Mouse (Mus musculus) C2C12 (cell line): Measurements from ENCODE around the gene Hexa. TPM values are rescaled to one million over a fixed set of nuclear protein-coding genes. Genes with fewer than 3 reads are reported as not detected.

Experiments
- H3K27me3 ChIP-seq: one replicate; pipeline ENCODE4 v1.6.1; 2011; ENCODE audit not compliant: control insufficient read depth, insufficient read depth, insufficient read length
- H3K36me3 ChIP-seq: one replicate; pipeline ENCODE4 v1.6.1; 2011; ENCODE audit not compliant: control insufficient read depth, insufficient read depth
- H3K4me3 ChIP-seq: one replicate; pipeline ENCODE4 v1.5.1; 2011; ENCODE audit warnings: mild to moderate bottlenecking, control low read depth; ENCODE audit not compliant: poor library complexity, insufficient read depth, severe bottlenecking
- H3K79me2 ChIP-seq: one replicate; pipeline ENCODE4 v1.6.1; 2011; ENCODE audit not compliant: control insufficient read depth, insufficient read depth
- H3K79me3 ChIP-seq: one replicate; pipeline ENCODE4 v1.6.1; 2011; ENCODE audit warnings: low read depth, control low read depth
- H3ac ChIP-seq: one replicate; pipeline ENCODE3; 2011; ENCODE audit warnings: low read depth; ENCODE audit not compliant: control insufficient read depth, insufficient read length
- CEBPB ChIP-seq: IDR thresholded peaks from one replicate; pipeline ENCODE4 v1.6.1; 2011; ENCODE audit warnings: low read depth, mild to moderate bottlenecking, control low read depth, moderate library complexity
- CTCF ChIP-seq: IDR thresholded peaks from one replicate; pipeline ENCODE4 v1.5.1; 2011; ENCODE audit not compliant: control insufficient read depth, insufficient read depth, insufficient read length
- FOSL1 ChIP-seq: IDR thresholded peaks from one replicate; pipeline ENCODE4 v1.8.0; 2011; ENCODE audit warnings: mild to moderate bottlenecking, low read length; ENCODE audit not compliant: poor library complexity, insufficient read depth, severe bottlenecking
- MAX ChIP-seq: IDR thresholded peaks from one replicate; pipeline ENCODE4 v1.6.1; 2011; ENCODE audit warnings: mild to moderate bottlenecking, control low read depth
- MYOD1 ChIP-seq: IDR thresholded peaks from one replicate; pipeline ENCODE4 v1.6.1; 2011; ENCODE audit warnings: low read depth; ENCODE audit not compliant: control insufficient read depth, insufficient read length
- MYOG ChIP-seq: IDR thresholded peaks from one replicate; pipeline ENCODE4 v1.6.1; 2011; ENCODE audit not compliant: control insufficient read depth, insufficient read length; ENCODE audit errors: extremely low read depth
- USF1 ChIP-seq: IDR thresholded peaks from one replicate; pipeline ENCODE4 v1.6.1; 2011; ENCODE audit warnings: low read depth, mild to moderate bottlenecking, control low read depth, moderate library complexity
- polyA plus RNA-seq: library from polyadenylated mRNA; unstranded; fragments of >200 nt; fragmentation: generic; extraction: Trizol; gene quantifications from one replicate; pipeline ENCODE4 v1.2.1, GENCODE M21; 2012; ENCODE audit warnings: missing spikeins

Gene Hexa
- polyA plus RNA-seq, 1 experiment = 83.6 TPM

- Histone ChIP-seq H3K79me3 (no peaks in the 10 kb centered on the region), H3K36me3 (no peaks in the 10 kb centered on the region), H3ac (no peak overlapping the region), H3K4me3 (no peak overlapping the region), H3K27me3 (no peaks in the 10 kb centered on the region), H3K79me2 (no peaks in the 10 kb centered on the region)
- TF ChIP-seq MYOD1 = no peak
- no peak for TF ChIP-seq MYOG
- TF ChIP-seq CTCF = no peak
- TF ChIP-seq FOSL1 = no peak
- no peak for TF ChIP-seq USF1
- TF ChIP-seq MAX = no peak
- no peak for TF ChIP-seq CEBPB
Measured at GRCm38 (mm10) chr9:59518976-59519375, 20.4 kb upstream of the Hexa start.

- Histone ChIP-seq H3K36me3 (no peaks in the 10 kb centered on the region), H3K27me3 (no peaks in the 10 kb centered on the region), H3K79me2 (no peaks in the 10 kb centered on the region), H3ac (no peak overlapping the region), H3K79me3 (no peaks in the 10 kb centered on the region), H3K4me3 (no peak overlapping the region)
- TF ChIP-seq MYOD1 = no peak
- no peak for TF ChIP-seq CTCF
- no peak for TF ChIP-seq MYOG
- TF ChIP-seq FOSL1 = no peak
- TF ChIP-seq MAX = no peak
Measured at GRCm38 (mm10) chr9:59519396-59519795, 19.9 kb upstream of the Hexa start.

DNA sequence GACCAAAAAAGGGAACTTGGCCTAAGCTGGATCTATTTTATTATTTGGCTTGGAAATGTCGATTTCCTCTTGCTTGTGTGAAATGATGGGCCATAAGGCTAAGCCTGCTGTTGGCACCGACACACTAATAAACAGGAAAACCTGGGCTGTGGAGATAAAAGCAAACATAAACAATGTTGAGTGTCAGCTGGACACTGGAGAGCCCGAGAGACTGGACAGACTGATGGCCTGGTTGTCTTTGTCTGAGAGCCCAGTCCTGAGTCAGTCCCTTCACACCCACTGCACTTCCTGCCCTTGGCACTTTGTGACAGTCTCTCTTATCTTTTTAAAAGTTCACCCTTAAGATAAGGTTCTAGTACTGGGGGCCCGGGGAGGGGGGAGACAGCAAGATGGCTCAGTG, 16.4 kb upstream of the Hexa start:
- Histone ChIP-seq H3K79me2 (no peaks in the 10 kb centered on the region), H3ac (no peak overlapping the region), H3K79me3 (no peaks in the 10 kb centered on the region), H3K36me3 (no peaks in the 10 kb centered on the region), H3K27me3 (no peaks in the 10 kb centered on the region), H3K4me3 (no peak overlapping the region)
- TF ChIP-seq USF1 (no peak), MYOG (no peak), FOSL1 (no peak), MAX (no peak), CEBPB (no peak), CTCF (no peak), MYOD1 (no peak)

DNA sequence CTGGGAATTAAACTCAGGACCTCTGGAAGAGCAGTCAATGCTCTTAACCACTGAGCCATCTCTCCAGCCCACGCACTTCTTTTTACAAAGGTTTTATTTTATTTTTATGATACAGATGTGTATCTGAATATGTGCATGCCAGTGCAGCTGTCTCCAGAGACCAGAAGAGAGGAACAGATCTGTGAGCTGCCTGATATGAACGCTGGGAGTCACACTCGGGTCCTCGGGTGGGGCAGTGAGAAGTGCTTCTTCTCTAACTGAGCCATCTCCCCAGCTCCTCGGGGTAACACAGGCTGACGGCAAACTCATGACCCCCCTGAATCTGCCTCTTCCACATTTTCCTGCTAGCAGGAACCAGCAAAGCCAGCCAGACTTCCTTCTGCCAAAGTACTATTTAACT, 12.6 kb upstream of the Hexa start:
- Histone ChIP-seq H3K36me3 (no peaks in the 10 kb centered on the region), H3ac (no peak overlapping the region), H3K4me3 (no peak overlapping the region), H3K79me3 (no peaks in the 10 kb centered on the region), H3K79me2 (no peaks in the 10 kb centered on the region), H3K27me3 (no peaks in the 10 kb centered on the region)
- TF ChIP-seq CEBPB (no peak), FOSL1 (no peak), CTCF (no peak), MYOG (no peak), USF1 (no peak), MYOD1 (no peak), MAX (no peak)

- Histone ChIP-seq H3ac (no peak overlapping the region), H3K36me3 (no peaks in the 10 kb centered on the region), H3K27me3 (no peaks in the 10 kb centered on the region), H3K79me3 (no peaks in the 10 kb centered on the region), H3K79me2 (no peaks in the 10 kb centered on the region), H3K4me3 (no peak overlapping the region)
- TF ChIP-seq MAX (no peak), USF1 (no peak), CTCF (no peak), FOSL1 (no peak), MYOD1 (no peak), MYOG (no peak), CEBPB (no peak)
Measured at GRCm38 (mm10) chr9:59527580-59527979, 11.8 kb upstream of the Hexa start.

GRCm38 (mm10) chr9:59528274-59528673, 11.1 kb upstream of the Hexa start:
- H3K36me3 ChIP-seq = no peaks in the 10 kb centered on the region
- no peak overlapping the region for H3ac ChIP-seq
- H3K27me3 ChIP-seq = no peaks in the 10 kb centered on the region
- no peak overlapping the region for H3K4me3 ChIP-seq
- no peaks in the 10 kb centered on the region for H3K79me2 ChIP-seq
- TF ChIP-seq MAX = no peak
- no peak for TF ChIP-seq CTCF
- no peak for TF ChIP-seq FOSL1
- no peak for TF ChIP-seq MYOG
- TF ChIP-seq CEBPB = no peak
- TF ChIP-seq MYOD1 = no peak
- TF ChIP-seq USF1 = no peak
- H3K79me3 ChIP-seq = no peaks in the 10 kb centered on the region
